Mouse (Mus musculus) kidney, postnatal 10 days (tissue): ENCODE results near the gene Dhx15.
"Not testable (repeated sequence)": the region's sequence is repeated elsewhere in the genome, so short reads cannot be mapped to it uniquely, and the experiment has no call there.

Experiments
- DNase-seq: peaks from one replicate; pipeline ENCODE4 v3.0.0; 2021; ENCODE audit warnings: mixed read lengths

Gene Dhx15

GRCm38 (mm10) chr5:52190371-52191179, at the start of gene Dhx15:
TSS of gene Dhx15 (minus strand) at chr5:52190514.
- peak; percentile 96 for DNase-seq

GRCm38 (mm10) chr5:52238877-52239276, 48.6 kb upstream of the Dhx15 start:
- DNase-seq: no peak

GRCm38 (mm10) chr5:52237956-52238735, 47.8 kb upstream of the Dhx15 start:
- DNase-seq: peak; percentile 42

- not testable (repeated sequence) for DNase-seq
Observed at GRCm38 (mm10) chr5:52236585-52236984, 46.3 kb upstream of the Dhx15 start.

DNA sequence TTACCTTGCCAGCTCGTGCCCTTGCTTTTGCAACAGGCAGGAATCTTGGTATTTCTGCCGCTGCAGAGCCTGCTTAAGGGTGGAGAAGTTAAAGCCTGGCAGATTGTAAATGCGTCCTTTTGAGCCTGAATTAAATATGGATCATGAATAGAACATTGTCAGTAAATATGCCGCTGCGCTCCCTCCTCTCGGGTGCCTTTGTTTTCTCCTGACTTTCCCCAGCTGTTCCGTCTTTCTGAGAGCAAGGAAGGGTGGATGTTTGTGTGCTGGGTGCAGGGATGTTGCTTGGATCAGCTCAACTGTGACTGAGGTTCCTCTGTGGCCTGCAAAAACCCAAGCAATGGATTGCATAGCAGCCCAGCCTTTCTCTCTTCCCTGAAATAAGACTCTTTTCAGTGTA, 44.3 kb upstream of the Dhx15 start:
- no peak for DNase-seq

DNA sequence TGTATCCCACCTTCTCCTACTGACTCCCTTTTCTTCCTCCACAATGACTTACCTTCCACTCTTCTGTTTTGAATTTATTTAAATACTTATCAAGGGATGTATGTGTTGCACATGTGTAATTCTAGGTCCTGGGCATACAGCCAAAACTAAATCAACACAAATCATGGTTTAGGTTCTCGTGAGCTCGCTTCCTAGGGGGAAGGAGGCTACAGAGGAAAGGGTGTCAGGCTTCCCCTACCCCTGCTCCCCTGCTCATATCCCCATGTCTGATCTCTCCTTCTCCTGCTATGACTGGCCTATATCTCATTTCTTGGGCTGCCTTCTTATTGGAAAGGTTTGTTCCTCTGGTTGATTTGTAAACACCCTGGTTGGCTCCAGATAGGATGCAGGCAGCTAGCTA, 43.6 kb upstream of the Dhx15 start:
- DNase-seq: no peak

- DNase-seq: no peak
Observed at GRCm38 (mm10) chr5:52232611-52233010, 42.3 kb upstream of the Dhx15 start.

DNA sequence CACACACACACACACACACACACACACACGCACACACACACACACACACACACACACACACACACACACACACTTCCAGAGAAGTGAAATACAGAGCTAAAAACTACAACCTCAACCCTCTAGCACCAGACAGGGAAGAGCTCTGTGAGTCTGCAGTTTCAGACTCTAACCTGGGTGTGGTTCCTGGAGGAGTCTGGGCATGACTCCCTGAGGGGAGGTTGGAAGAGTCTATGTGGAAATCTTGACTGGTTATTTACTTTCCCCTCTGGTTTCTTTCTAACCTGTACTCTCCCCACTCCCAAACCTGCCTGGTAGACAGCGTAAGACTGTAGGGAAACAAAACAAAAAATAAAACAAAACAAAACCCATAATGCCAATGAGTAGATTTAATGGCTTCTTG, 41.9 kb upstream of the Dhx15 start:
- no peak for DNase-seq

DNA sequence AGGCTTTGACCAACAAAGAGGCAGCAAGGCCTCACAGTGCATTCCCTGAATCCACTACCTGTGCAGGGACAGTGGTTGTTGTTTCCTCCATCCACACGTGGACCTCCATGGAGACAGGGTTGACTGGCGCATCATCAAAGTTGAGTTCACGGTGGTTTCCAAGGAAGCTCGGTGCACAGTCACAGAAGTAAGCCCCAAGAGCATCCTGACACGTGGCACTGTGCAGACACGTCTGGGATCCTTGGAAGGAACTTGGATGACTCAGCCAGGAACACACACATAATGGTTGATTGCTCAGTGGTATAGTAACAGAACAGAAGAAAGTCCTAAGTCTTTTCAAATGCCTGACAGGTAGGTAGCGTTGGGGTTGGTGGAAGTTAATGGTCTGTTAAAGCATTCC, 40.2 kb upstream of the Dhx15 start:
- DNase-seq: no peak

DNA sequence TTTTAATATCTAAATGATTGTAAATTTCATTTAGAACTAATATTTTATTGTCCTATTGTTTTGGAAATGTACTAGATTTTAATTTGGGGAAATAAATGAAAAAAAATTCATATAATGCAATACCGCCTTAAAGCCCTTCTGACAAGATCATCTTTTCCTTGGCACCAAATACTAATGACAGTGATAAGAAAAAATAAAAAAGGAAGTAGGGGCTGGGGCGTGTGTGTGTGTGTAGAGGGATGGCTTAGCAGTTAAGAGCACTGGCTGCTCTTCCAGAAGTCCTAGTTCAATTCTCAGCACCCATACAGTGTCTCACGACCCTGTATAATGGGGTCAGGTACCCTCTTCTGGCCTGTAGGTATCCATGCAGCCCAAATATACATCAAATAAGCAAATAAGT, 36.4 kb upstream of the Dhx15 start:
- DNase-seq: no peak

GRCm38 (mm10) chr5:52221596-52221995, 31.3 kb upstream of the Dhx15 start:
- no peak for DNase-seq

DNA sequence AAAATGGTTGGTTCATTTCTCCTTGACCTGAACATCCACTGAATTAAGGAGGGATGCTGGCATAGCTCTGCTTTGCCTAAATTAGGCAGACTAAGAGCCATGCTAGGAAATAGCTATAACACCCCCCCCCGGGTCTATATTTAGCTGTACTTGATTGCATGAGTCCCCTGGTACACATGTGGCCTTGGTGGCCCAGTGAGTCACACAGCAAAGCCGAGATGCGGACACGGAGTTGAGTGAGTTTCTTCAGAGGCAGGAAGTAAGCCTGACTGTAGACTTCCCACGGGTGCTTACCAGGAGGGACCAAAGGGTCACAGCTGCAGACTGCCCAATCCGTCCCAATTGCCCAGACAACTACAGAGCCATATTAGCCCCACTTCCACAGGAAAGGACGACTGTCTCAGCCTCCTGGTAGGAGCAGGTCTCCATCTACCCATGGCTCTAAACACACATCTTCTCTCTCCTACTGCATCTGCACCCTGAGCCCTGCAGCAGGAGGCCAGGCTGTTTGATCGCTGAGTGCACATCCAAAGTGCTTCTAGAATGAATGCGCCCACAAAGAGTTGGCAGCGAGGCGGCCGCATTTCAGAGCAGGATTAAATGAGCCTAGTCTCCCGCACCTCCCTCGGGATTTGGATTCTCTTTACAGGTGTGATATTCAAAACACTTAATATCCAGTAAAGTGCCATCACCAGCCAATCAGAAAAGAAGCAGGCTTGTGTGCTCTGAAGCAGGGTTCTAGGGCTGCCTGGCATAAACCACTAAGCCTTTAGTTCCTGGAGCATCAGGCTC, 29.9 kb upstream of the Dhx15 start:
- DNase-seq: no peak

- DNase-seq: no peak
Observed at GRCm38 (mm10) chr5:52218238-52218637, 27.9 kb upstream of the Dhx15 start.

DNA sequence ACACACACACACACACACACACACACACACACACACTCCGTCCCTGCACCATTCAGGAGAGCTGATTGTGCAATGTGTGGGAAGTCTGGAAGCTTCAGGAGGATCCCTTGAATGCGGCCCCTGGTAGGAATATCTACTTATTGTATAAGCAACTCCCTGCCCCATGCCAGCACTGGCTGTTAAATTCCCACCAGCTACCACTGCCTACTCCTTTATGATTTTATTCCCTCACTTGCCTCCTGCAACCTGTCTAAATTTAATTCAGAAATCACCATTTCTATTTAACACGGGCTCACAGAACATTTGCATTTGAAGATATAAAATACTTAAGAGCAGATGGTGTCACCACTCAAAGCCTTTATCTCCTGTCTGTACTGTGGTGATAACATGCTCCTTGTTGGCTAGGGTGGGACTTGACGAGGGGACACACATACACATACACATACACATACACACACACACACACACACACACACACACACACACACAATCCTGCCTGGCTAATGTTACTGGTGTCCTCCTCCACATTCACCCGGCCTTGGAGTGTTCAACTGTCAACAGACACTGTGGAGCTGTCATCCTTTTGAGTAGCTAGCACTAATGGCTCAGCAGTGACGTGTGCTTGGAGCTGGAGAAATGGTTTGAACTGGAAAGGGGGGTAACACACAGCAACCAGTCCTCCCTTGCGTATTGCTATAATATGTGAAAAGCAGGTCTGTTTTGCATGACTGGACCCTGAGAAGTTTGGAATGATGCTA, 23.0 kb upstream of the Dhx15 start:
- no peak for DNase-seq

DNA sequence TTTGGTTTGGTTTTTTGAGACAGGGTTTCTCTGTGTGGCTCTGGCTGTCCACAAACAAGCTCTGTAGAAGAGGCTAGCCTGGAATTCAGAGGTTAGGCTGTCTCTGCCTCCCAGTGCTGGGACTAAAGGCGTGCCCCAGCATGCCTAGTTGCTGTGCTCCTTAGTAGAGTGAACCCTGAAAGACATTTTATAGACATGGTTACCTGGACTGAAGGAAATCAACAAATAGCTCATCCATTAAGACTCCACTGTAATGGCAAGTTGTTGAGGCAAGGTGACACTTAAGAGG, 810 bp upstream of the Dhx15 start:
- no peak for DNase-seq

DNA sequence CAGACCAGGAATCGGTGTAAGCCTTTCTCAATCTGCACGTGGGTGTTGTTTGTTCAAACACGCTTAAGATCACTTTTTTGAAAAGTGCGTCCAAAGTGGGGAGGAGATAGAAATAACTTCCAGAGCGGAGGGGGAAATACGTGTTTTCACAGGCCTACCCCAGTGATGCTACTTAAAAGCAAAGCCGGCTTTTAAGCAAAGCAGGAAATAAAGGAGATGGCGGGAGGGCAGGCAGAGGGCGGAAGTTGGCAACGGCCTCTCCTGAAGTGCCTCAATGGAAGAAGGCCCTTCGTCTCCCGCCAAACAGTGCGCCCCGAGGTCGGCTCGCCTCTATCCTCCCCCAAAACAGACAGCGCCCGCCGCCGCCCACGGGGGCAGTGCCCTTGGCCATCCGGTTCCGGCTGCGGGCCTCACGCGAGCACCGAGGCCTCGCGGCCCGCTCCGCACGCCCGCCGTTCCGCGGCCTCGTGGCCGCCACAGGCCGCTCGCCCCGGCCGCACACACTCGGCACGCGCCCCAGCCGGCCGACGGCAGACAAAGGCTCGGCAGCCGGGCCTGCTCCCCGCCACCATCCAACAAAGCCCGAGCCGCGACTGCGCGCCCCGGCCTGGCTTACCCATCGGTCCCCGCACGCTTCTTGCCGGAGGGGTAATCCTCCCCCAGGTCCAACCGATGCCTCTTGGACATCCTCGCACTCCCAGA, 499 bp downstream of the Dhx15 start:
- DNase-seq: peak; percentile 74

DNA sequence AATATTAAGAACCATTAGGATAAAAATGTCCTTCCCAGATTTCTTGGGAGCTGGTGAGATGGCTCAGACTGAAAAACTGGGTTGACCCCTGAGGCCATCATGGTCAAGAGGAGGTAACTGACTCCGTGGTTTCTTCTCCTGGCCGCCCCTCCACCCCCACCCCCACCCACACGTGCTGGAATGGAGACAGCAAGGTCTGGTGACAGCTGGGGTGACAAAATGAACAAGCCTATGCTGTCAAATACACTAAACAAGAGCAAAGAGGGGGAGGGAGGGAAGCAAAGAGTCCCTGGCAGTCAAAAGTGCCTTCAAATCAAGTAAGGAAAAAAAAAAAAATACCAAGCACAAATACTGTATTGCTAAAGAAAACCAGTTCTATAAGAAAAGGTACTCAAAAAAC, 2.1 kb downstream of the Dhx15 start:
- DNase-seq: no peak

GRCm38 (mm10) chr5:52177326-52177725, 13.0 kb downstream of the Dhx15 start:
- no peak for DNase-seq

DNA sequence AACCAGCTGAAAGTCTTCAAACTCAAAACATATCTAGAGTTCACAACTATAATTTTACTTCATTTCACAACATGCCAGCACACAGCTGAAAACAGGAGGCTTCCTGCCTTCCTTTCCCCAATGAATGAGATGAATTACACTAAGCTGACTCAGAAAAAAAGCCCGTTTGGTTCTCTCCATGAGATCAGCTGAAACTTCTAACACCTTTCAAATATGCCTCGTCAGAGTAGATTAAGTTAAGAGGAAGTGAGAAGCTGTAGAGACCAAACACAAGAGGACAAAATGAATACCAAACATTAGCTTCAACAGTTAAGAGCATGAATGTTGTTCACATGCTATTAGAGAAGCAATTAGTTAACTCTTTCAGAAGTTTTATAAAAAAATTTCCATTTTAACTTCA, 21.8 kb downstream of the Dhx15 start:
- no peak for DNase-seq

DNA sequence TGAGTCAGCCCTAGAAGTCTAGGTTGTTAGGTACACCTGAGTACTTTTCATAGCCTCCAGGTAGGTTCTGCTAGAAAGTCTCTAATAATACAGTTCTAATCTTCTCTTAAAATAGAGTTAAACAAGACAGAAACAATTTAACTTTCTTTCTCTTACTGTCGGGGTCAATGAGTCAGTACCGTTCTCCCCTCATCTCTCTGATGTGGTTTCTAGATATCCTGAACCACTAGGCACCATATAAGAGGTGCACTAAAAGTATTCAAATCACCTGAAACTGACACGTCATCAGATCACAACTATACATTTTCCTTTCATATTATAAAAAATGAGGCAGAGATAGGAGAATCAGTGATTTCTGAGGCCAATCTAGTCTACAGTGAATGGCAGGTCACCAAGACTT, 41.2 kb downstream of the Dhx15 start:
- no peak for DNase-seq

DNA sequence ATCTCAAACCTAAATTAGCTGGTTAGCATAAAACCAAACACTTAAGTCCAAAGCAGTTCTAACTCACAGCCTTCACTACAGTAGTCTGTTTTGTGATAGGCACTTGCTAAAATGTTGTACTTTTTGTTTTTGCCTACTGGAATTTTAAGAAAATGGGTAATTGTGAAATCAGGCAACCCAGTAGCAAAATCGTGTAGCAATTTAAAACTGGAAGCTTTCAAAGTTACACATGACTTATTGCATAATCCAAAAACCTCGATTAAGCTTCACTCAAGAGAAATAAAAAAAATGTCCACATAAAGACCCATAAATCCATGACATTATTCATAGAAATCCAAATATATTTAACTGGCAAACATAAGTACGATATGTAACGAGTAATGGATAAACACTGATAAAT, 43.2 kb downstream of the Dhx15 start:
- no peak for DNase-seq

DNA sequence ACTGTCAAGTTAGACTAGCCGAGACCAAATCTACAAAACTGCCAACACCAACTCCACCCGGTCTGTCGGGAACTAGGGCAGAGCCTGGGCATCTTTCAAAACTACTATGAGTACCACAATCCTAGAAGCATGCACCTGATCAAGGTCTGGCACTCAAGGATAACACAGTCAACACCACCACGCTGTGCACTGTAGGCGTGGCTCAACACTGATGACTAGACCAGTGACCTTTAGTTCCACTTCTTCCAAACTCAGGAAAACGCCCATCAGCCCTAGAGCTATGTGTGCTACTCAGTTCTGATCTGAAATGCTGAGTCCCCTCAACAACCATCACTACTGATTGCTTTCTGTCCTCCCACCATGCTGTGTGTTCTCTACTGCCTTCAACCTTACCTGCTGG, 44.6 kb downstream of the Dhx15 start:
- no peak for DNase-seq
